Mouse (Mus musculus): ENCODE data around the gene Gm12185. TPM values are rescaled to one million over a fixed set of nuclear protein-coding genes. Genes with fewer than 3 reads are reported as not detected.

The Gm12185 gene
- total and polyA plus RNA-seq, 2 experiments from 2014 or later, result not detected

DNA sequence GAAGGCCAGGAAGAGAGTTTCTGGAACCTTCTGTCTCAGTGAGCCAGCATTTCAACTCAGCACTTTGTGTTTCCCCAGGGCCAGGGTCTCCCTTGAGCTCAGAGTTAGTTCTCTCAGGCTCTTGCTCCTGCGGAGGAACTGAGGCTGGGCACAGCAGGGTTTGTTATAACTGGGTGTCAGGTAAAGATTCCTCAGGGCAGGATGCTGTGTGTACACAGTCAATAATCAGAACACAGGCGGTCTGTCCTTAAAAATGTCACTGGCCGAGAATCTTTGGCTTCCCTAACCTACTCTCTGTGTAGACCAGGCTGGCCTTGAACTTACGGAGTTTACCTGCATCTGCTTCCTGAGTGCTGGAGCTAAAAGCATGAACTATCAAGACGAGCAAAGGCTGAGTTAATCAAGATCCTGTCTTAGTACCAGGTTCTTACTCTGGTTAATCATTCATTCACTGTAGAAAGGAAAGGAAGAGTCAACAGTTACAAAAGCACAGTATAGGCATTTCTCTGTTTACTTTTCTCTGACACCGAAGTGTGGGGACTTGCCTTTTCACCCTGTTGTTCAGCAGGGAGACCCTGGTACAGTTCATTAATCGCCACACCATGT lies 119.2 kb downstream of the Gm12185 start:
- ATAC-seq (ENCODE audit: insufficient read depth, low read depth) (no peak), DNase-seq (ENCODE audit: low spot score) (peak; percentile 49)
- TF ChIP-seq EP300 (IDR thresholded peaks at IDR 0.05; ENCODE audit: low read depth) (no peak), CTCF (IDR thresholded peaks at IDR 0.05; ENCODE audit: low read depth) (no peak)
- Histone ChIP-seq H3K9me3 (replicated peaks; ENCODE audit: control insufficient read depth, low read length) (no peaks in the 10 kb centered on the region), H3K4me1 (ENCODE audit: control insufficient read depth, insufficient read depth) (peaks cover 14% of the 10 kb centered on the region), H3K4me3 (ENCODE audit: low read depth, low read length) (peak overlapping the region; percentile 68), H3K27ac (ENCODE audit: low read depth) (peak overlapping the region; percentile 90), H3K9ac (replicated peaks; ENCODE audit: low read depth, low read length) (peak overlapping the region; percentile 73; the same call in 1 of the 2 replicates), H3K4me2 (ENCODE audit: low read depth, low read length) (peak overlapping the region; percentile 88), H3K27me3 (ENCODE audit: control insufficient read depth, insufficient read depth, low read length) (0 out of 2 replicates have a peak, but pooled peaks cover 4% of the 10 kb centered on the region), H3K36me3 (replicated peaks; ENCODE audit: control insufficient read depth, insufficient read depth, low read length) (no peaks in the 10 kb centered on the region)
- 87% methylated on average over 7 of the region's 7 CpGs for WGBS

GRCm38 (mm10) chr11:48871817-48872541 lies 120.0 kb downstream of the Gm12185 start:
- WGBS, result 6% methylated on average over 17 of the region's 17 CpGs
- Histone ChIP-seq H3K4me2 (ENCODE audit: low read depth, low read length) (peak overlapping the region; percentile 88), H3K4me3 (ENCODE audit: low read depth, low read length) (peak overlapping the region; percentile 68), H3K9ac (replicated peaks; ENCODE audit: low read depth, low read length) (peak overlapping the region; percentile 73), H3K36me3 (replicated peaks; ENCODE audit: control insufficient read depth, insufficient read depth, low read length) (peaks cover 3% of the 10 kb centered on the region), H3K27me3 (ENCODE audit: control insufficient read depth, insufficient read depth, low read length) (0 out of 2 replicates have a peak, but pooled peaks cover 4% of the 10 kb centered on the region), H3K9me3 (replicated peaks; ENCODE audit: control insufficient read depth, low read length) (no peaks in the 10 kb centered on the region), H3K4me1 (ENCODE audit: control insufficient read depth, insufficient read depth) (peaks cover 14% of the 10 kb centered on the region), H3K27ac (ENCODE audit: low read depth) (peak overlapping the region; percentile 90)
- ATAC-seq (ENCODE audit: insufficient read depth, low read depth), result peak; percentile 11; the same call in 1 of the 2 replicates
- no peak for TF ChIP-seq EP300 (IDR thresholded peaks at IDR 0.05; ENCODE audit: low read depth)
- no peak for TF ChIP-seq CTCF (IDR thresholded peaks at IDR 0.05; ENCODE audit: low read depth)
- peak; percentile 27 for DNase-seq (ENCODE audit: low spot score)

DNA sequence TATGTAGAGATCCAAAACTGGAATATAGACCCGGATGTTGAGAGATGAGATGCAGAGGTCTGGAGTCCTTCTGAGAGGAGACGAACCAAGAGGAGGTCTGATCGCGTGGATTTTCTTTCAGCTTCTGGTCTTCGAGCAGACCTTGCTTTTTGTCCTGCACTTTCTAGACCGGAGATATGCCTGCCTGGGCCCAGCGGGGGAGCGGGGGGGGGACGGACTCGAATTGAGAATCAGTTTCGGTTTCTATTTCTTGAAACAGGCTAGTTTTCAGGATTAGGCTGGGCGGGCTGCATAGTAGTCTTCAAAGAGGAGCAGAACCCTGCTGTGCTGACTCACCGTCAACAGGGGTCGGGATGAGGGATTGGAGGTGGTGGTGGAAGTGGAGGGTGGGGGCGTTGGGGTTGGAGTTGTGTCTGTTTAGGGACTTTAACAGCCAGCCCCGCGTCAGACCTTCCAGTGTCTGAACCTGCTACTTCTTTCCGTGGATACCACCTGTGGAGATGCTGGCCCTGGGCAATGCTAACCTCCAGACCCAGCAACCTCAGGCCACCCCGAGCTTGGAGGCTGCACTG lies 120.7 kb downstream of the Gm12185 start, which contains the start of gene Irgm1:
TSS of gene Irgm1 (minus strand) at position 483 of the 572 bp plus-strand sequence.
- H3K36me3 ChIP-seq (replicated peaks; ENCODE audit: control insufficient read depth, insufficient read depth, low read length), result peaks cover 9% of the 10 kb centered on the region
- peak within 1 kb of the TSS; percentile 73 for H3K9ac ChIP-seq (replicated peaks; ENCODE audit: low read depth, low read length)
- peak within 1 kb of the TSS; percentile 90 for H3K27ac ChIP-seq (ENCODE audit: low read depth)
- 0 out of 2 replicates have a peak, but pooled peaks cover 4% of the 10 kb centered on the region for H3K27me3 ChIP-seq (ENCODE audit: control insufficient read depth, insufficient read depth, low read length)
- WGBS, result under 1% methylated on average over 19 of the region's 19 CpGs
- peak; percentile 71 for ATAC-seq (ENCODE audit: insufficient read depth, low read depth)
- peak within 1 kb of the TSS; percentile 88 for H3K4me2 ChIP-seq (ENCODE audit: low read depth, low read length)
- no peaks in the 10 kb centered on the region for H3K9me3 ChIP-seq (replicated peaks; ENCODE audit: control insufficient read depth, low read length)
- H3K4me1 ChIP-seq (ENCODE audit: control insufficient read depth, insufficient read depth), result peaks cover 14% of the 10 kb centered on the region
- TF ChIP-seq CTCF (IDR thresholded peaks at IDR 0.05; ENCODE audit: low read depth) (peak; percentile 30; the same call in 1 of the 2 replicates), EP300 (IDR thresholded peaks at IDR 0.05; ENCODE audit: low read depth) (no peak)
- peak within 1 kb of the TSS; percentile 68 for H3K4me3 ChIP-seq (ENCODE audit: low read depth, low read length)
- DNase-seq (ENCODE audit: low spot score), result peak; percentile 69

- 16% methylated on average over 7 of the region's 7 CpGs for WGBS
- peaks cover 14% of the 10 kb centered on the region for H3K36me3 ChIP-seq (replicated peaks; ENCODE audit: control insufficient read depth, insufficient read depth, low read length)
- TF ChIP-seq EP300 (IDR thresholded peaks at IDR 0.05; ENCODE audit: low read depth) (no peak), CTCF (IDR thresholded peaks at IDR 0.05; ENCODE audit: low read depth) (no peak)
- peak overlapping the region; percentile 73 for H3K9ac ChIP-seq (replicated peaks; ENCODE audit: low read depth, low read length)
- H3K4me1 ChIP-seq (ENCODE audit: control insufficient read depth, insufficient read depth), result peaks cover 14% of the 10 kb centered on the region
- peak; percentile 36; the same call in 1 of the 2 replicates for ATAC-seq (ENCODE audit: insufficient read depth, low read depth)
- DNase-seq (ENCODE audit: low spot score), result peak; percentile 40
- peak overlapping the region; percentile 90 for H3K27ac ChIP-seq (ENCODE audit: low read depth)
- H3K27me3 ChIP-seq (ENCODE audit: control insufficient read depth, insufficient read depth, low read length), result 0 out of 2 replicates have a peak, but pooled peaks cover 4% of the 10 kb centered on the region
- H3K4me3 ChIP-seq (ENCODE audit: low read depth, low read length), result peak overlapping the region; percentile 68
- peak overlapping the region; percentile 88 for H3K4me2 ChIP-seq (ENCODE audit: low read depth, low read length)
- no peaks in the 10 kb centered on the region for H3K9me3 ChIP-seq (replicated peaks; ENCODE audit: control insufficient read depth, low read length)
These were observed 121.2 kb downstream of the Gm12185 start for GRCm38 (mm10) chr11:48870781-48871180.

DNA sequence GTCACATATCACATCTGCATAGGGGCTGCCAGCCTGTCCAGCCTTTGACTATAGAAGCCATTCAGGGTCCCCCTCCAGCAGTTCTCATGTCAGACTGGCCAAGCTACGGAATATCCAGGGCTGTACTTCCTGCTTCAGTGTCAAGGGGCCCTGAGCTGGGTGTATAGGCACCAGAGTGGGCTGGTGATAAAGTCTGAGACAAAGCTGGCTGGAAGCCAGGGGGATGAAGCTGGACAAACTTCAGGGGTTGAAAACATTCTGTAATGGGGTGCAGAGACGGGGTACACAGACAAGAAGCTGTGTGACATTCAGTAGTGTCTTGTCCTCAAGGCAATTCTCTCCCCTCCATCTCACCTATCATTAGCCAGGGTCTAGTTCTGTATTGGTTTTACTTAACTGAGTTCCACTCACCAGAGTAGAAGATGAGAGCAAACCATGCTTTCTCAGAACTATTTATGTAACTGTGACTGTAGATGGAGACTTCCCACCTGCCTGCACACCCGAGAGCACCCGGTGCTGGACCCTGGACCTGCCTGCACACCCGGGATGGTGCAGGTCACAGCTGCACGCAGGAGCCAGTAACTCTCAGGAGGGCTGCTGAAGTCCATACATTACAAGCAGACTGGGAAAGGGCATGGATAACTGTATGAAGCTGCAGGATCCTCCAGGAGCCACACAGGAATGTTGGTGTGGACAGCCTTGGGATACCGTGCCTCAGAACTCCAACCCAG lies 122.5 kb downstream of the Gm12185 start:
- Histone ChIP-seq H3K4me1 (ENCODE audit: control insufficient read depth, insufficient read depth) (peaks cover 14% of the 10 kb centered on the region), H3K4me2 (ENCODE audit: low read depth, low read length) (peak overlapping the region; percentile 88), H3K9ac (replicated peaks; ENCODE audit: low read depth, low read length) (peak overlapping the region; percentile 73), H3K36me3 (replicated peaks; ENCODE audit: control insufficient read depth, insufficient read depth, low read length) (peaks cover 19% of the 10 kb centered on the region), H3K4me3 (ENCODE audit: low read depth, low read length) (peak overlapping the region; percentile 68), H3K9me3 (replicated peaks; ENCODE audit: control insufficient read depth, low read length) (no peaks in the 10 kb centered on the region), H3K27ac (ENCODE audit: low read depth) (peak overlapping the region; percentile 90), H3K27me3 (ENCODE audit: control insufficient read depth, insufficient read depth, low read length) (no peaks in the 10 kb centered on the region)
- TF ChIP-seq CTCF (IDR thresholded peaks at IDR 0.05; ENCODE audit: low read depth) (no peak), EP300 (IDR thresholded peaks at IDR 0.05; ENCODE audit: low read depth) (no peak)
- no peak for DNase-seq (ENCODE audit: low spot score)
- WGBS, result 34% methylated on average over 7 of the region's 7 CpGs
- ATAC-seq (ENCODE audit: insufficient read depth, low read depth), result no peak
